Mouse (Mus musculus) neural tube, embryonic 12.5 days (tissue): ENCODE results near the gene Tff3. TPM values are rescaled to one million over a fixed set of nuclear protein-coding genes. Genes with fewer than 3 reads are reported as not detected.

Source experiments
- ATAC-seq: fragments of 200-750 bp; cut with Nextera tagmentation; 2 replicates; pipeline ENCODE4 v1.8.0; 2017; ENCODE audit warnings: low read depth, mild to moderate bottlenecking, moderate TSS enrichment, moderate library complexity; ENCODE audit not compliant: low FRiP score
- H3K27ac ChIP-seq: fragments of 300-500 bp; sonication (generic); 2 replicates; pipeline ENCODE4 v1.5.1; 2016
- H3K27me3 ChIP-seq: fragments of 300-500 bp; sonication (generic); replicated peaks from 2 replicates; pipeline ENCODE4 v1.6.1; 2016; ENCODE audit warnings: mild to moderate bottlenecking
- H3K36me3 ChIP-seq: fragments of 300-500 bp; sonication (generic); 2 replicates; pipeline ENCODE4 v1.6.1; 2016; ENCODE audit warnings: mild to moderate bottlenecking
- H3K4me1 ChIP-seq: fragments of 300-500 bp; sonication (generic); 2 replicates; pipeline ENCODE4 v1.6.1; 2016
- H3K4me2 ChIP-seq: fragments of 300-500 bp; sonication (generic); replicated peaks from 2 replicates; pipeline ENCODE4 v1.6.1; 2016; ENCODE audit warnings: mild to moderate bottlenecking
- H3K4me3 ChIP-seq: fragments of 300-500 bp; sonication (generic); 2 replicates; pipeline ENCODE4 v1.5.1; 2016
- H3K9ac ChIP-seq: fragments of 300-500 bp; sonication (generic); 2 replicates; pipeline ENCODE4 v1.6.1; 2016; ENCODE audit warnings: mild to moderate bottlenecking
- H3K9me3 ChIP-seq: fragments of 300-500 bp; sonication (generic); 2 replicates; pipeline ENCODE4 v1.6.1; 2016; ENCODE audit warnings: mild to moderate bottlenecking
- WGBS: fragments of 180-500 bp; shearing (Covaris S2); methylation state at CpG from one replicate; pipeline ENCODE4 v1.1.7; 2016; 5-methylcytosine and 5-hydroxymethylcytosine counted together
- polyA plus RNA-seq: library from polyadenylated mRNA; unstranded; fragments of >200 nt; fragmentation: Nextera tagmentation; extraction: Ambion mirVana; gene quantifications from 2 replicates; pipeline ENCODE4 v1.2.1, GENCODE M21; 2016

Gene Tff3
- polyA plus RNA-seq, result 0.60 and 1.4 TPM in 2 replicates

GRCm38 (mm10) chr17:31129452-31129851 is at the start of gene Tff3:
Gene Tff3 (minus strand): TSS chr17:31129646.
- no peak within 1 kb of the TSS for H3K9ac ChIP-seq
- 17% methylated on average over 2 of the region's 2 CpGs for WGBS
- ATAC-seq, result no peak
- H3K4me3 ChIP-seq, result no peak within 1 kb of the TSS
- H3K4me1 ChIP-seq, result peaks cover 10% of the 10 kb centered on the region
- no peak within 1 kb of the TSS for H3K4me2 ChIP-seq
- no peaks in the 10 kb centered on the region for H3K36me3 ChIP-seq
- no peaks in the 10 kb centered on the region for H3K27me3 ChIP-seq
- H3K27ac ChIP-seq, result no peak within 1 kb of the TSS
- no peaks in the 10 kb centered on the region for H3K9me3 ChIP-seq

- Histone ChIP-seq H3K9ac (no peak overlapping the region), H3K4me3 (no peak overlapping the region), H3K27me3 (no peaks in the 10 kb centered on the region), H3K4me2 (no peak overlapping the region), H3K4me1 (no peaks in the 10 kb centered on the region), H3K9me3 (no peaks in the 10 kb centered on the region), H3K36me3 (no peaks in the 10 kb centered on the region), H3K27ac (no peak overlapping the region)
- ATAC-seq, result no peak
- WGBS, result 90% methylated on average over 4 of the region's 4 CpGs
Observed at GRCm38 (mm10) chr17:31176321-31176720, 46.9 kb upstream of the Tff3 start.

GRCm38 (mm10) chr17:31169796-31170195 is 40.4 kb upstream of the Tff3 start:
- Histone ChIP-seq H3K36me3 (no peaks in the 10 kb centered on the region), H3K4me3 (no peak overlapping the region), H3K9me3 (no peaks in the 10 kb centered on the region), H3K27me3 (no peaks in the 10 kb centered on the region), H3K27ac (no peak overlapping the region), H3K4me1 (no peaks in the 10 kb centered on the region), H3K4me2 (no peak overlapping the region), H3K9ac (no peak overlapping the region)
- ATAC-seq, result no peak
- WGBS, result 85% methylated on average over 5 of the region's 5 CpGs

GRCm38 (mm10) chr17:31165127-31165526 is 35.7 kb upstream of the Tff3 start, which contains the start of gene Tff1:
Gene Tff1 (minus strand): TSS chr17:31165277.
- no peak within 1 kb of the TSS for H3K4me3 ChIP-seq
- H3K9me3 ChIP-seq, result no peaks in the 10 kb centered on the region
- no peaks in the 10 kb centered on the region for H3K27me3 ChIP-seq
- H3K27ac ChIP-seq, result no peak within 1 kb of the TSS
- ATAC-seq, result no peak
- no peaks in the 10 kb centered on the region for H3K36me3 ChIP-seq
- WGBS, result 86% methylated on average over 6 of the region's 6 CpGs
- H3K9ac ChIP-seq, result no peak within 1 kb of the TSS
- no peak within 1 kb of the TSS for H3K4me2 ChIP-seq
- no peaks in the 10 kb centered on the region for H3K4me1 ChIP-seq

- Histone ChIP-seq H3K4me3 (no peak overlapping the region), H3K36me3 (no peaks in the 10 kb centered on the region), H3K4me2 (no peak overlapping the region), H3K27me3 (no peaks in the 10 kb centered on the region), H3K27ac (no peak overlapping the region), H3K4me1 (no peaks in the 10 kb centered on the region), H3K9me3 (no peaks in the 10 kb centered on the region), H3K9ac (no peak overlapping the region)
- WGBS, result 91% methylated on average over 2 of the region's 2 CpGs
- ATAC-seq, result no peak
Observed at GRCm38 (mm10) chr17:31163821-31164220, 34.4 kb upstream of the Tff3 start.

- no peak overlapping the region for H3K4me2 ChIP-seq
- H3K4me1 ChIP-seq, result no peaks in the 10 kb centered on the region
- no peaks in the 10 kb centered on the region for H3K9me3 ChIP-seq
- no peaks in the 10 kb centered on the region for H3K27me3 ChIP-seq
- no peak overlapping the region for H3K27ac ChIP-seq
- H3K36me3 ChIP-seq, result no peaks in the 10 kb centered on the region
- no peak for ATAC-seq
- no peak overlapping the region for H3K9ac ChIP-seq
- WGBS, result 87% methylated on average over 12 of the region's 12 CpGs
- H3K4me3 ChIP-seq, result no peak overlapping the region
Observed at GRCm38 (mm10) chr17:31162607-31163006, 33.2 kb upstream of the Tff3 start.

GRCm38 (mm10) chr17:31160291-31160690 is 30.8 kb upstream of the Tff3 start:
- no peak for ATAC-seq

GRCm38 (mm10) chr17:31157921-31158320 is 28.5 kb upstream of the Tff3 start:
- Histone ChIP-seq H3K27me3 (no peaks in the 10 kb centered on the region), H3K9me3 (no peaks in the 10 kb centered on the region), H3K36me3 (no peaks in the 10 kb centered on the region), H3K4me3 (no peak overlapping the region), H3K4me2 (no peak overlapping the region), H3K9ac (no peak overlapping the region), H3K4me1 (no peaks in the 10 kb centered on the region), H3K27ac (no peak overlapping the region)
- 79% methylated on average over 6 of the region's 6 CpGs for WGBS
- ATAC-seq, result no peak

More at GRCm38 (mm10) chr17:31160291-31160690, 30.8 kb upstream of the Tff3 start:
- H3K27me3 ChIP-seq, result no peaks in the 10 kb centered on the region
- no peak overlapping the region for H3K4me3 ChIP-seq
- no peak overlapping the region for H3K27ac ChIP-seq
- H3K4me2 ChIP-seq, result no peak overlapping the region
- H3K9me3 ChIP-seq, result no peaks in the 10 kb centered on the region
- no peaks in the 10 kb centered on the region for H3K4me1 ChIP-seq
- H3K36me3 ChIP-seq, result no peaks in the 10 kb centered on the region
- WGBS, result 73% methylated on average over 4 of the region's 4 CpGs
- no peak overlapping the region for H3K9ac ChIP-seq

- H3K4me1 ChIP-seq, result no peaks in the 10 kb centered on the region
- H3K27me3 ChIP-seq, result no peaks in the 10 kb centered on the region
- H3K9me3 ChIP-seq, result no peaks in the 10 kb centered on the region
- 85% methylated on average over 8 of the region's 8 CpGs for WGBS
- H3K4me3 ChIP-seq, result no peak overlapping the region
- no peak overlapping the region for H3K27ac ChIP-seq
- H3K9ac ChIP-seq, result no peak overlapping the region
- no peak overlapping the region for H3K4me2 ChIP-seq
- ATAC-seq, result no peak
- no peaks in the 10 kb centered on the region for H3K36me3 ChIP-seq
Observed at GRCm38 (mm10) chr17:31153785-31154184, 24.3 kb upstream of the Tff3 start.

- H3K9ac ChIP-seq, result no peak overlapping the region
- H3K27me3 ChIP-seq, result no peaks in the 10 kb centered on the region
- 87% methylated on average over 9 of the region's 9 CpGs for WGBS
- ATAC-seq, result no peak
- no peak overlapping the region for H3K27ac ChIP-seq
- H3K36me3 ChIP-seq, result no peaks in the 10 kb centered on the region
- H3K4me2 ChIP-seq, result no peak overlapping the region
- H3K4me3 ChIP-seq, result no peak overlapping the region
- H3K9me3 ChIP-seq, result no peaks in the 10 kb centered on the region
- H3K4me1 ChIP-seq, result no peaks in the 10 kb centered on the region
Observed at GRCm38 (mm10) chr17:31152966-31153499, 23.6 kb upstream of the Tff3 start.

- no peak for ATAC-seq
- H3K36me3 ChIP-seq, result no peaks in the 10 kb centered on the region
- no peak overlapping the region for H3K4me2 ChIP-seq
- no peak overlapping the region for H3K9ac ChIP-seq
- H3K4me1 ChIP-seq, result no peaks in the 10 kb centered on the region
- H3K27me3 ChIP-seq, result no peaks in the 10 kb centered on the region
- H3K9me3 ChIP-seq, result no peaks in the 10 kb centered on the region
- no peak overlapping the region for H3K27ac ChIP-seq
- H3K4me3 ChIP-seq, result no peak overlapping the region
- WGBS, result 58% methylated on average over 5 of the region's 5 CpGs
Observed at GRCm38 (mm10) chr17:31152512-31152911, 23.1 kb upstream of the Tff3 start.

GRCm38 (mm10) chr17:31145998-31146397 is 16.6 kb upstream of the Tff3 start:
- H3K4me1 ChIP-seq, result no peaks in the 10 kb centered on the region
- 87% methylated on average over 9 of the region's 9 CpGs for WGBS
- H3K4me2 ChIP-seq, result no peak overlapping the region
- H3K4me3 ChIP-seq, result no peak overlapping the region
- no peaks in the 10 kb centered on the region for H3K9me3 ChIP-seq
- H3K9ac ChIP-seq, result no peak overlapping the region
- no peaks in the 10 kb centered on the region for H3K27me3 ChIP-seq
- no peaks in the 10 kb centered on the region for H3K36me3 ChIP-seq
- H3K27ac ChIP-seq, result no peak overlapping the region
- ATAC-seq, result no peak
